Mouse (Mus musculus): ENCODE results near the gene Grm3.

DNA sequence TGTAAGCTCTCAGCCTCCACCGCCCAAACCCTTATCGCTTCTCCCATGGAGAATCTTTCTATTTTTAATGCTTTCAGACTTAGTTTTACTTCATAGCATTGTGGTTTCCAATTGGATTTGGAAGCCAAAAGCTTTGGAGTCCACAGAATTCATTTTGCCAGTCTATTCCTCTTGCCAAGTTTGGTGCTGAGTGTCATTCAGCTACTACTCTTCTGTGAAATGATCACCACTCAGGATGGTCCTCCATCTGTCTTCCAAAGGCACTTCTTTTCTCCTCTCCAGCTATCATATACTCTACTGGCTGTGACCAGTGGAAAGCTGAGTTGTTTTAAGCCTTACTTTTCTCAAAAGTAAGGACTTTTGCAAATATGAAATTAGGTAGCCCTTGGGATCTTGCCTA, 86.4 kb downstream of the Grm3 start:
- TF ChIP-seq POLR2A (IDR thresholded peaks at IDR 0.05; ENCODE audit: borderline replicate concordance, low read depth, low read length): no peak
- no peak for TF ChIP-seq CTCF (IDR thresholded peaks at IDR 0.05; ENCODE audit: low read depth, low read length)

All from bone marrow macrophage, adult 2 months (primary cell).